Mouse (Mus musculus) neural tube, embryonic 10.5 days (tissue): Measurements from ENCODE around the gene Cldn15.
"Not testable (repeated sequence)": the region's sequence is repeated elsewhere in the genome, so short reads cannot be mapped to it uniquely, and the experiment has no call there.

Source experiments
- DNase-seq: peaks from one replicate; pipeline ENCODE4 v3.0.0-alpha.2; 2017; ENCODE audit warnings: low spot score; ENCODE audit errors: extremely low spot score

Cldn15 gene

DNA sequence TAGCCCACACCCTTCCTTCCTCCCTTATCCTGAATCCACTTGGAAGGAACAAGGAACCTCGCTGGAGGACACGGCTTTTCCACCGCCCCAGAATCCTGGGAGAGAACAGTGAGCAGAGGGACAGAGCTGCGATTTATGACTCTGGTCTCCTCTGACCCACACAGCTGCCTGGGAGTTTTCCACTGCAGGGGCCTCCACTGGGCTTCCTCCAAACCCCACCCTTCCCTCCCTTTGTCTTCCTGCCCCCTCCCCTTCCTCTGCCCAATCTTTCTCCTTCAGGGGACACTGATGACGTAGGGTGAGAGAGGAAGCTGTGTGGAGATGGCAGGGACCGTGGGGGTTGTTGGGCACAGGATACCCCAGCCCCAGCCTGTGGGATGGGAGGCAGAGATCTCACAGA, at the start of gene Cldn15:
Gene Cldn15 (plus strand): TSS at position 286 of the 400 bp plus-strand sequence.
- DNase-seq: no peak

DNA sequence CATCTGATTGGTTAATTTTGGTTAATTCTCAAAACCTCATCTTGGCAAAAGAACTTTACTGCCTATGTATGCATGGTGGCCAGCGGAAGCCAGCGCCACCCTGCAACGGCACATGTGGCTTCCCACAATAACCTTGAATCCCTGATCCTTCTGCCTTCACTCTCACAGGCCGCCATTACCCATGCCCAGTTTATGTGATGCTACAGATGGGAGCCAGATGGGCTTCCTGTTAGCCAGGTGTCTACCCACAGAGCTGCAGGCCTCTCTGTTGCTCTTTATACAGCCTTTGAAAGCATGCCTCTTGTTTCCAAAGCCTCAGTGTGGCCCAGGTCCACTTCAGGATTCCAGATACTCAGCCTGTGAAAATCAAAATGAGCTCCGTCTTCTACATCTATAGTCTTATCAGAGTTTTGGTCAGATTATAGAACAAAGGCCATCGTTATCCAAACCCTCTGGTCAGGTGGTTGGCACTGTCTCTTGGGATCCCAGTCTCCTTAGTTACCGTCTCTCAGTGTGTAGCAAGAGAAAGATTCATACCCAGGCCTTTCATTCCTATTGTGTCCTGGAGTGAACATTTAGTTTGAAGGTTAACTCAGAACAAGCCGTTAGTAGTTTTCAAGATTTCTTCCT, 48.7 kb upstream of the Cldn15 start:
- DNase-seq: no peak

DNA sequence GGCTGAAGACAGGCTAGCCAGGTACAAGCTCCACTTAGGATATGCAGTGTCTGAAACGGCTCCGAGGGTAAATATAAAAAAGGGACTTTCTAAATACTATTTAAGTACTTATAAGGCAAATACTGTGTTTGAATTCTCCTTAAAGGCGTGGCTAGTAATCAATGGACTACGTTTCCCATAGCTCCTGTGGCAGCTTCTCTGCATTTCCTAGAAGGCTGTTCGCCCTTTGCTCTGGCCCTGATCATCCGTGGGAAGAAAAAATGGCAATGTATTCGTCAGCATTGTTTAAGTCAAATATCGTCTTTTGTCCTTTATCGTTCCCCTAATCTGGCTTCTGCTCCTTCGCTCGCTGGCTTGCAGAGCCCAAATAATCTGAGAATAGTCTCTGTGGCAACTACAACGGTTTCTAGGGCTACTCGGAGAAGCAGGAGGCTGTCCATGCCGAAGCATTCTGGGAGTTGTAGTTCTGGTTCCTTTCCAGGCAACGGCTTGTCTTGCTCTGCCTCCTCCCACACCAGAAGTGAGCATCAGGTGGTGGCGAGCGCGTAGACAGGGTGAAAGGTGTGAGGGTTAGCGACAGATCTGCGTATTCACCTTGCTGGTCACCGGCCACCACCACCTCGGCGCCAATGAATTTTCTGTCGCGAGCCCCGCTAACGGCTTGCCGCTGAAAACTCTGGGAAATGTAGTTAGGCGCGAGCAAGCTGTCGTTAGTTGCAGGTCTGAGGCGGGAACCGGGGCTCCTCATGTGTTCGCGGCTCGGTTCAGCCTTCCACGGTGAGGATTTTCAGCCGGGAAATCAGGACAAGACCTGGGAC, 47.6 kb upstream of the Cldn15 start:
- peak; percentile 84 for DNase-seq

DNA sequence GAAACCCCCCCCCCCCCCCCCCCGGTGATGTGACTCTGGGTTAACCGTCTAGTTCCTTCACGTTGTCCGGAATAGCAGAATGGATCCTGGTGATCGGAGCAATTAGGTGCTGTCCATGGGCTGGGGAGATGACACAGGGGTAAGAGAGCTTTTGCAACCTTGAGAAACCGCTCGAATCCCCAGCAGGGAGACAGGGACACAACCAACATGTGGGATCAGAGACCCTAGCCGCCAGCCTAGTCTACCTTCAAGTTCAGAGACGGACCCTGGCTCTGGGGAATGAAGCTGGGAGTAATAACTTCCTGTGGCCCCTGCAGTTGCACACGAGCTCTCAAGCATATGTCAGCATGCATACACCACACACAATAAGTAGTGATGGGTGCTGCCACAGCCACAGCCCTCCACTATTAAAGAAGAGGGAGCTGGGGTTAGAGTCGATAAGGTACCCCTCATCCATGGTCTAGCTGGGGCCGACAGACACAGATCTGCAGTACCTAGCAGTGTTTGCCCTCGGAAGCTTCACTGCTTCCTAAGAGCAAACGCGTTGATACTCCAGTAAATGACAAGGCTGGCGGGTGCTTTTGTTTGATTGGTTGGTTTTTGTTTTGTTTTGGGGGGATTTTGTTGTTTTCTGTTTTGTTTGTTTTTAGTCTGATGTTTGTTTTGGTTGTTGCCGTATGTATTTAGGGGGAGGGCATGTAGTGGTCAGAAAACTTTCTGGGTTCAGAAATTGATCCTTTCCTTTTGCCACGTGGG, 46.7 kb upstream of the Cldn15 start:
- DNase-seq: peak; percentile 25

DNA sequence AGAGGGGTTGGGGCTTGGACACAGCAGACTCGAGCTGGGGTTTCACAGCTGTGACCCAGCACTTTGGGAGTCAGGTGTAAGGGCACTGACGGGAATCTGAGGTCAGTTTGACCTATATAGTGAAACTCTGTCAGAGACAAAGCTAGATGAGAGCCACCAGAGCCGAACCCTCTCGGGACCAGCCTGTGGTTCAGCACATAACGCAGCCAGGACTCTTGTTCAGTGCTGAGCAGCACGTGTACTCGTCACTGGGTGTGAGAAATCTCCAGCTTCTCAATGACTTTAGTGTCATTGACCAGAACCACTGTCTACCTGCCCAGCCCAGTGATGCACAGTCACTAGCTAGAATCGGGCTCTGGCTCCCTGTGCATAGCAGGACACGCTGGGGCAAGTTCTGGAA, 43.6 kb upstream of the Cldn15 start:
- no peak for DNase-seq

DNA sequence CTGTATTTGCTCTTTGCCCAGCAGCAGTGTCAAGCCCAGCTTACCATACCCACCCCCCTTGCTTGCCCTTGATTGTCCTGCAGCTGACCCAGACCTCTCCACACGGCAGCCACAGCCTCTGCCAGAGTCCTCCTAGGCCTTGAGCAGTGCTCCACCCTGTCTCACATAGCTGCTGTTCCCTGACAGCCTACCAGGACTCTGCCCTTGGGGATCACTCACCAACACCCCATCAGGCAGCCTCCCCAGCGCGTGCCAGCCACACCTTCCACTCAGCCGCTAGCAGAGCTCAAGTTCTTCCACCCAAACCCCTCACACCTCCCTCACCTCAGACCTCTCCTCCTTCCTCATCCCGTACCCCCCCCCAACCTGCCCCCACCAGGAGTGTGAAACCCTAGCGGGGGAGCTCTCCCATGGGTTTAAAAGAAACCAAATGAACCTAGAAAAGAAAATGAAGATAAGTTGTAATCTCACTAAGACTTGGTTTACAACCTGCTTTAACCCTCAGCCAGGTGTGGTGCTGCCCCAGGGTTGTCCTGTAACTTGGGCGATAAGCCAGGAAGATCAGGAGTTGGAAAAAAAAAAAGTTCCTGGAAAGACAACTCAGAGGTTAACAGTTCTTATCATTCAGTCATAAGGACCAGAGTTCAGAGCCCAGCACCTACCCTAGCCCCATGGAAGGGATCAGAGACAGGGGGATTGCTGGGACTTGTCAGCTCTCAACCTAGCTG, 42.5 kb upstream of the Cldn15 start:
- no peak for DNase-seq

DNA sequence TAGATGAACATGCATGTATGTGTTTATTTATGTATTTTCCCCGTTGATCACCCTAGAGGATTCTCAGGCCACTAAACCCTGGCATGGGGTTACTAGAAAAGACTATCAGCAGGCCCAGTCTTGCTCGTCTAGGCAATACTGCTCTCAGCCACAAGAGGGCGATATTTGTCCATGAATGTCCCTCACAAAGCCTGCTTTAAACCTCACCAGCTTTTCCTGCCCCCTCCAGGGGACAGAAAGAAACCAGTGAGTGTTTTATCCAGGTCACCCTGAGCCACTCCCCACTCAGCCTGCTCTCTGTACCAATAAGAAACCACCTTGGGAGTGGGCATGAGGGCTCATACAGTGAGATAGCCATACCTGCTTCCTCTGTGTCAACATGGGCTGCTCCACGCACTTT, 37.3 kb upstream of the Cldn15 start:
- peak; percentile 93 for DNase-seq

DNA sequence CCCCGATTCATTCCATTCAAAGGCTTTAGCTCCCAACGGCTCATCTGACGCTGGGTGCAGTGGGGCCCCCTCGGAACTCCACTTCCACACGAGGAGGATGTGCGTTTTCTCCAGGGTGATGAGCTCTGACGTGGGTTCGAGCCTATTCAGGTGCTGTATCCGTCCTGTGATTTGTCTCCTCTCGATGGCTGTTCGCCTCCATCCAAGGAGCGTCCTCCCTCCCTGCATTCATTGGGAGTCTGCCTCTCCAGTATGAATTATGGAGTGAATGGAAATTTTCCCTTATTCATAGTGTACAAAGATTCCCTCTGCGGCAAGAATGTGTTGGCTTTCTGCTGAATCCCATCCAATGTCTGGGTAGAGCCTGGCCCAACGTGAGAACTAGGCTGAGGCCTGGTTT, 34.5 kb upstream of the Cldn15 start:
- no peak for DNase-seq

DNA sequence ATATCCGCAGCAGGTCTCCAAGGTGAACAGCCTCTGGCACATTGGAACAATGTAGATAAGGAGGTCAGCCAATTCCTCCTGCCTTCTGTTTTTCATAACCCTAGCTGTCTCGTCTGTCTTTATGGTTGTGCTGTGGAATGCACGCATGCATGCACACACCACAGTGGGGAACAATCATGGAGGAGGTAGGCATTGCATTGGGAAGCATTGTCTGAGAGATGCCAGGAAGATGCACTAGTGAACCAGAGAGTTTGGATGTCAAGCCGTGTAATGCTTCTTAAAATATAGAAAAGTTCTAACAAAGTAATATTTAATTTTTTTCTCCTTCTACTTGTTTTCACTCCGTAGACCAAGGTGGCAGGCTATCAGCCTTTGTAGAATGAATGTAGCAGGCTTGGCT, 33.5 kb upstream of the Cldn15 start:
- DNase-seq: no peak

DNA sequence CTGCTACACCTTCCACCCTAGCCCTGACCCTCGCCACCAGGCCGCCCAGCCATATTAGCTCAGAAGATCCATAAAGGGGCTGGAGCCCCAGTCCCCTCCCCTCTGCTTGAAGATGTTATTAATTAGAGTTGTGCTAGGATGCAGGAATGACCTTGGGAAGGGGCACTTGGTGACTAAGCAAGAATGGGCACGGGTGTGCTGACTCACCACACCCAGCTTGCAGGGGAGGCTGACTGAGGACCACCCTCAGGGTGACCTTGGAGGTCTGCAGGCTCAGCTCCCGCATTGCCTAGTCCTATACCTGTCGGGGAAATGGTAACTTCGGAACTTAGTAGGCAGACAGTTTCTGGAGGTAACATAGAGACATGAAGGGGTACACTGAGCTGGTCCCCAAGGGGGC, 32.5 kb upstream of the Cldn15 start:
- DNase-seq: no peak

DNA sequence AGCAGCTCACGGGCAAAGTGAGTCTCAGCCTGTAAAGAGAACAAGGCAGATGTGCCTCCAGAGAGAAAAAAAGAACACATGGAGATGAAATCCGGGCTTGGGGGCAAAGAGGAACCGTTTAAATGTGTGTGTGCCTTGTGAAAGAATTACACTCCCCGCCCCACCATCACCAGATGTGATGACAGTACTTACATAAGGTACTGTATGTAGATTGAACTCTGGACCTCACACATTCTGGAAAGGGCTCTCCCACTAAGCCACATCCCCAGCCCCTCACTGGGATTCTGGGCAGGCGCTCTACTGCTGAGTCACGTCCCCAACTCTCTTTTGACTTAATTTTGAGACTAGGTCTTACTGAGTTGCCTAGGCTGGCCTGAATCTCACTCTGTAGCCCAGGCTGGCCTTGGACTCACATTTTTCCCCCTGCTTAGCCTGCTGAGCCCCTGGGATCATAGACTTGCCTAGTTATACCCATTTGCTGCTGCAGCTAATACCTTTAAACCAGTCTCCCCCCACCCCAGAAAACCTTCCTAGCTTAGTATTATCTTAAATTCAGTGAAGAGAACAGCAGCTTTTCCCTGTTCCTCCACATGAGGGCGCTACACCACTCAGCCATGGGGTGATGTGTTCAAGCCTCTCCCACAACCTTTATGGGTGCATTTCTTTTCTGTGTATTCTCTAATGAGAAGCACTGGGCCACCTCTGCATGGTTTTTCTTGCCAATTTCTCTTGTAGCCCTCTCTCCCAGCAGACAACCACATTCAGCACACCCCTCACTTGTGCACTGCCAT, 30.3 kb upstream of the Cldn15 start:
- no peak for DNase-seq

DNA sequence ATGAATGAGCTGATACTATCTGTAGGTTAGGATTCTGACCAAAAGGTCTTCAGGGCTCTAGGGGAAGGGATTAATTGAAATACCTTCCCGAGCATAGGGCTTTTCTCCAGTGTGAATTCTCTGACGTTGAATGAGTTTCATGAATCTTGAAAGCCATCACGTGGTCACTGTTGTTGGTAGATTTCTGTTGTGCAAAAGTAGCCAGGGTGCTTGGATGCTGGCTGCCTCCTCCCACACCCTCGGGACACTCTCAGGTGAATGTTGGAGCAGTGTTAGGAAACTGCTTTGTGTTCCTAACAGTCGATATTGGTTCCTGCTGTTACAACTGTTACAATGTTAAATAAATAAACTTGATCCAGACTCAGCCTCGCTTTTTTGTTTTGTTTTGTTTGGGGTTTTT, 29.7 kb upstream of the Cldn15 start:
- no peak for DNase-seq

DNA sequence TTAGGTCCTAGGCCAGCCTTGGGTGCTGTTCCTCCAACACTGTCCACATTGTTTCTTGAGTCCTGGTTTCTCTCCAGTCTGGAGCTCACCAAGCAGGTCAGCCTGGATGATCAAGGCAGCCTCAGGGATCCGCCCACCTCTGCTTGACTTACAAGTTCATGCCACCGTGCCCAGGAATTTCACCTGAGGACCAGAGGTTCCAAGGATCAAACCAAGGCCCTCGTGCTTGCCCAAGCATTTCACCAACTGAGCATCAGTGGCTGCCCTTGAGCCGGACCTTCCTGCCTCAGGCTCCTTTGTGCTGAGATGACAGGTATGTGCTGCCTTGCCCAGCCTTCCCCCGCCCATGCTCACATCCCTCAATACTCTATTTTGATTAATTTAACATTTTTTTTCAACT, 28.8 kb upstream of the Cldn15 start:
- DNase-seq: no peak

DNA sequence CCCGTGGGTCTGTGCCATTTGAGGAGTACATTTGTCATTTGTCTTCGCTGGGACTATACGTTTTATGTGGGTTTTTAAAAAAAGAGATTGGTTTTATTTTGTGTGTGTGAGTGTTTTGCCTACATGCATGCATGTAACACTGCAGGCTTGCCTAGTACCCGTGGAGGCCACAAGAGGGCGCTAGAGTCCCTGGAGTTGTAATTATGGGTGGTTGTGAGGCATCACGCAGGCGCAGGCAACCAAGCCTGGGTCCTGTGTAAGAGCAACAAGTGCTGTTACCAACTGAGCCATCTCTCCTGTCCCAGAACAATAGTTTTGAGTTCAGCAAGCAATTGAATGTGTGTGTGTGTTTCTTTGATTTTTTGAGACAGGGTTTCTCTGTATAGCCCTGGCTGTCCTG, 27.1 kb upstream of the Cldn15 start:
- no peak for DNase-seq

DNA sequence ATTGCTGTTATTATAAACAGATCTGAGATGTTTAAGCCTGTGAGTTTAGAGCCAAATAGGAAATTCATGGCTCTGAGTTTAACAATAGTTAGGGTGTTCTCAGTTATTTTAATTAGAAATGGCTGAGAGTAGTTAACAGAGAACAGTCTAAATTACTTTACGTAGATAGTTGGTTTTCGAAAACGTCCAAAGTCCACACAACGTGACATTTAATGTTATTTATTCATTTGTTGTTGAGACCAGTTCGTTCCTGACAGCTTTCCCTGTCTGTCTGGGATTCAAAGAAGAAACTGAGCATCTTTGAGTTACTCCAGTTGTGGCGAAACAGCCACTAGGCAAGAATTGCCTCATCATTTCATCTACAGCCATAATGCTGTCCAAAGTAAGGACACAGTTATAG, 26.4 kb upstream of the Cldn15 start:
- DNase-seq: not testable (repeated sequence)

DNA sequence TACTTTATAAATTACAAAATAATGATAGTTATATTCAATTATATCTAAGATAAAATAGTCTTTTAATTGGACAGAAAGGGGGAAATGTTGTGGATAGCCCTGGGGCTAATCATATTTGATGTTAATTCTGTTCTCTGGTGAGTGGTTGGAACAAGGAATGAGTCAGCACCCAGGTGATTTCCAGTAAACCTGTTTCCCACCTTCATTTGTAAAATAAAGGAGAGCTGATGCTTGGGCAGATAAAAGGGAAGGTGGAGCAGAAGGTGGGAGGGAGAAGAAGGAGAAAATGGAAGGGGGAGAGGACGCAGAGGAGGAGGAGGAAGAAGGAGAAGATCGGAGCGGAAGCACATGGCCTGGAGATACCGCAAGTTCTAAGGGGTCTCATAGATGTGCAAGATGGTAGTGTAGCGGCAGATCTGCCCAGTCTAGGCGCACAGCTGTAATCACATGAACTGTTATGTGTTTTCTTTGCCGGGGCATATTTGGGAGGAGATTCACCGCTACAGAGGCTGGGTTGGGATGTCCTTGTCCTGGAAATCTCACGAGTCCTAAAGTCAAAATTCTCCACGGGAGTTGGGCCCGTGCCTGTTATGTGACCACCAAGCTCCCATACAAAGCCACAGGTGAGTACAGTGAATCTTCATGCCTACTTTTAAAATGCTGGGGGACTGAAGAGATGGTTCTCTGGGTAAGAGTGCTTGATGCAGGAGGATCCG, 25.4 kb upstream of the Cldn15 start:
- DNase-seq: no peak

DNA sequence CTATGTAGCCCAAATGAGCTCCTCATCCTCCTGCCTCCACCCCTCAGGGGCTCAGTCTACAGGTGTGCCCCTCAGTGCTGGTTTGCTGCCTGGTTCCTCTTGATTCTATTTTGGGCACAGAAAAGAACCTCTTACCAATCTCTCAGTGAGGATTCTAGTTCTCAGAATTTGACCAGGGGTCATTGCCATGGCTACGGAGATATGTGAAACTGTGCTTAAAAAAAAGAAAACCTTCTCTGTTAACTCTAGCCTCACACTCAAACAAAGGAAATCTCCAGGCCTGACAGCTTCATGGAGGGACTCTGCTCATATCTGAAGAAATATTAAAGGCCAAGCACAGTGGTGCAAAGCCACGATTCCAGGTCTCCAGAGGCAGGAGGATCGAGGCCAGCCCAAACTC, 23.6 kb upstream of the Cldn15 start:
- no peak for DNase-seq

DNA sequence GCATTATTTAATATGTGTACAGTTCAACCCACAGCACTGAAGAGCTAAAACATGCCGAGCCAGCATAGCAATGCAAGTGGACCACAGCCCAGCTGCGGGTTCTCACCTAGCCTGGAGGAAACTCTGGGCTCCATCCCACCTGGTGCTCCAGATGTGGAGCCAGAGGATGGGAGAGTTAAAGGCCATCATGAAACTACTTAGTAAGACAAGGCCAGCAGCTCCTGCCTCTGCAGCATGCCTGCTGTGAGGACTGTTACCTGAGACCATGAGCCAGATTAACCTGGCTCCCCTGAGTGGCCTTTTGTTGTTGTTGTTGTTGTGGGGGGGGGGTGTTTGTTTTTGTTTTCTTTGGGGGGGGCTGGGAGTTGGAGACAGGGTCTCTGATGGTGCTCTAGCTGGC, 23.0 kb upstream of the Cldn15 start:
- no peak for DNase-seq

DNA sequence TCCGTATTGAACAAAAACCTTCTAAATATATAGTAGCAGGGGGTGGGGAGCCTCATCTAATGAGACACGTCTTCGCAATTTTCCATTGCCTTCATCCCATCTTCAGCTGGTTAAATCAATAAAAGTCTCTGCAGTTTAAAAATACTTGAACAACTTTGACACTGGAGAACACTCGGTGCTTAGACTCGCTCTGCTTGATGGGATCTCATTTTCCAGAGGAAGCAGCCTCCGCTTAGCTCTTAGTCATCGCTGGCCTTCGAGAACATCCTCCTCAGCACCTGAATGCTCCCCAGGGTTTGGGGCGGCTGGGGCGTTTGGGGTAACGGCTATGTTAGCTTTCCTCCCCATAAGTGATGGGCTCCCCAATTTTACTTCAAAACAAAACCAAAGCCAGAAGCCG, 21.3 kb upstream of the Cldn15 start:
- no peak for DNase-seq

DNA sequence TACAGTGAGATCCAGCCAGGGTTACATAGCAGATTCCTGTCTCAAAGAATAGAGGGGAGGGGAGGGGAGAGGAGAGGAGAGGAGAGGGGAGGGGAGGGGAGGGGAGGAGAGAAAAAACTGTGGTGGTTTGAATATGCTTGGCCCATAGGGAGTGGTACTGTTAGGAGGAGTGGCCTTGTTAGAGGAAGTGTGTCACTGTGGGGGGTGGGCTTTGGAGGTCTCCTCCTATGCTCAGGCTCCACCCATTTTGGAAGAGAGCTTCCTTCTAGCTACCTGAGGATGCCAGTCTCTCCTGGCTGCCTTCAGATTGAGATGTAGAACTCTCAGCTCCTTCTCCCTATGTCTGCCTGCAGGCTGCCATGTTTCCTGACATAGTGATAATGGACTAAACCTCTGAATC, 18.5 kb upstream of the Cldn15 start:
- no peak for DNase-seq
